Mouse (Mus musculus) central nervous system, embryonic 18 days (tissue): ENCODE data around the gene Zfp2. TPM values are rescaled to one million over a fixed set of nuclear protein-coding genes. Genes with fewer than 3 reads are reported as not detected.

Experiments used
- polyA plus RNA-seq: library from polyadenylated mRNA; depleted of rRNA; stranded (reverse); fragments of >200 nt; gene quantifications from 2 replicates; pipeline ENCODE4 v1.2.3, GENCODE M21; 2012; rRNA removed

Zfp2 gene
- 25.9 and 26.2 TPM in 2 replicates for polyA plus RNA-seq

DNA sequence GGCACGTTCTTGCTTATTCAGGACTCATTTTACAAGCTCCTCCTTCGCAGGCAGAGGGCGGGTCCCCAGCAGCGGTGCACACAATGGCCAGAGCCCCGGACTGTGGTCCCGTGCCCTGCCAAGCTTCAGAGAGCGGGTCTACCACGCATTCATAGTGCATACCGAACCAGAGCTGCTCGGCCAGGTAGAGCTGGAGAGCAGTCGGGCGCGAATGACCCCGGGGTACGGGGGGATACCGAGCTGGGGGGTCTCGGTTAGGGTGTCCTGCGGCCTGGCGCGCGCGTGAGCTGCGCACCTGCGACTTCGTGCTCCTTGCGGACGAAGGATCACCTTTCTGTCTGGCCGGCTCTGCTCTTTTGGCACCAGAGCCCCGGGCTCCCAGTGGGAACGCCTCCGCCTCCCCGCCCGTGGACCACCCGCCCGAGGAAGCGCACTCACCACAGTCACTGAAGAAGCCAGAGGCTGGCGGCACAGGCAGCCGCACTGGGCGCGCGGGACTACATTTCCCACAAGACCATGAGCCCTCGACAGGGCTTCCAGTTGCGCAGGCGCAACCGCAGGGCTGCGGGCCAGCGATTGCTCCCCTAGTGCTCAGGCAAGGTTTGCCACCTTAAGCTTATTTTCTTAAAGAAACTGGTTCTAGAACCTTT is at the start of gene Zfp2:
Gene Zfp2 (minus strand): TSS at position 495 of the 650 bp plus-strand sequence.

DNA sequence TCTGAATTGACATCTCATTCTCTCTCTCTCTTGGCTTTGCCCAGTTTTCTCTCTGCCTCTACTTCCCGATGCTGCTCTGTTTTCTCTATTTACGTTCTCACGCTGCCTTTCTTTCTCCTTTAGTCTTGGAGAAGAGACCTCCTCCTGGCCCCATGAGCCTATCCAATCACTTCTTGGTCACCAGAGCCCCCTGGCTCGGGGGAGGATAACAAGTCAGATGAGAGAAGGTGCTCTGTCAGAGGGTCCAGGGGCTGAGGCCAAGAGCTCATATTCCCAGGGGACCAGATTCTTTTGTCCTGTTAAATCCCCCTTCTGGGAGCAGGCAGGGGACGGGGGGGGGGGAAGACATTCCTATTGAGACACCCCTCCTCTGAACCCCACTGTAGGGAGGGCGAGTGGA is 37.7 kb upstream of the Zfp2 start, which contains the start of gene Prop1:
Gene Prop1 (minus strand): TSS at position 101 of the 400 bp plus-strand sequence.

DNA sequence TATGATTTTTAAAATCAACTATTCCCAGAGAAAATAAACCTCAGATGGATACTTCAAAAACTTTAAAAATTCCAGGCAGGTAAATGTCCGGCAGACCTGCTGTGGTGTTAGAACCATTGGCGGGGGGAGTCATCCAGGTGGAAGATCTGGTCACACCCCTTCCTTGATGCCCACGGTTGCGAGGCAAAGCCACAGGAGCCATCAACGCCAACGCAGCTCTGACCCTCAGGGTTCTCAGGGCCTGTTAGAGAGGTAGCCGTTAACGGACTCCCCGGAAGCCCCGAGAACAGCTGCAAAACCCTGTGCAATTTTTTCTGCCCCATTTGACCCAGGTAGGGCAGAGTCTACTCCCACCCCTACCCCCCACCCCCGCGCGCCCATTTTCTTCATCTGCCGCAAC is 27.5 kb upstream of the Zfp2 start, which contains the start of gene 4933414I15Rik:
Gene 4933414I15Rik (minus strand): TSS at position 260 of the 400 bp plus-strand sequence.

DNA sequence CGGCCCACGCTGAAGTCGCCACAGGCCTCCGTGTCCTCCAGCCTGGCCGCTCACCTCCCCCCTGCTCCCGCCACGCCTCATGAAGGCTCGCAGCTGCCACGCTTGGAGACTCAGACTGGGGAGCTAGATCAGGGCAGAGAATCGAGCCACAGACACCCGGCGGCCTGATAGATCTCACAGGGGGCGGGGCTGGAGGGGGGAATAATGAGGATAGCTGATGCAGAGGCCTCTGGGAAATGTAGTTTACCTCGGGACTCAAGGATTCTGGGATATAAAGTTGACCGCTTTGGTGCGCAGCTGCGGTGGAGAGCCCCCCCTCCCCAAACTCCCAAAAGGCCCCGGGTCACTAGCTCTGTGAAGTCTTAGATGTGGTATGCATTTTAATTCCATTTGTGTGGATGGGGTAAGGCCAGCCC is 15.5 kb upstream of the Zfp2 start, which contains the start of gene Zfp354b:
Gene Zfp354b (minus strand): TSS at position 183 of the 416 bp plus-strand sequence.

DNA sequence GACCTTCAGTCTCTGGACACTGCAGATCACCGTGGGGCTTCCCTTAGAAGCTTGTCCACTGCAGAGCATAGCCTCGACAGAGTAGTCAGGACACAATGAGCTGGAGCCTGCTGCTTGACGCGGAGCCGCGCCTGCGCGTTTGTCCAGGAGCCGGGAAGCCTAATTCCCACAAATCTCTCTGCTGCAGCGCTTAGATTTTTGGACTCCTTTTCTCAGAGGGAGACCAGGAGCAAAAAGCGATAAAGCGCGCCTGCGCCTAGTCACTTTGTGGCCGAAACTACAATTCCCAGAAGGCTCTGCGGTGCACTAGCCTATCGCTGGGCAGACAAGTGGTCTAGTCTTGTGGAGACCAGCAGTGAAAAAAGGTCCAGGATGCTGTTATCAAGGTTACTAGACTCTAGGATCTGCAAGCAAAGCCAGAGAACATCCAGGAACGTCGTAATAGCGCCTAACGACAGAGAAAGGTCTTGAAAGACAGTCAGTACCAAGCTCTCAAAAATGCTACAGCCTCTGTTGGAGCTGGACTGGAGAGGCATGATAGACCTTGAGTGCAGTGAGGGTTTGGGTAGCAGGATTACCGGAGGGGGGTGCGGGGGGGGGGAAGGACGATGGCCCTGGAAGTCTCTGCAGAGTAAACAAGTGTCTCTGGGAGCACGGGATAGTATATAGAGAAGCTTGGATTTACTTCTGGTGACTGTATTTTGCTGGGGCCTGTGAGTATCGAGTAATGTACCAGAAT is 28.4 kb downstream of the Zfp2 start, which contains the start of gene Zfp454:
Gene Zfp454 (minus strand): TSS at position 262 of the 739 bp plus-strand sequence.

DNA sequence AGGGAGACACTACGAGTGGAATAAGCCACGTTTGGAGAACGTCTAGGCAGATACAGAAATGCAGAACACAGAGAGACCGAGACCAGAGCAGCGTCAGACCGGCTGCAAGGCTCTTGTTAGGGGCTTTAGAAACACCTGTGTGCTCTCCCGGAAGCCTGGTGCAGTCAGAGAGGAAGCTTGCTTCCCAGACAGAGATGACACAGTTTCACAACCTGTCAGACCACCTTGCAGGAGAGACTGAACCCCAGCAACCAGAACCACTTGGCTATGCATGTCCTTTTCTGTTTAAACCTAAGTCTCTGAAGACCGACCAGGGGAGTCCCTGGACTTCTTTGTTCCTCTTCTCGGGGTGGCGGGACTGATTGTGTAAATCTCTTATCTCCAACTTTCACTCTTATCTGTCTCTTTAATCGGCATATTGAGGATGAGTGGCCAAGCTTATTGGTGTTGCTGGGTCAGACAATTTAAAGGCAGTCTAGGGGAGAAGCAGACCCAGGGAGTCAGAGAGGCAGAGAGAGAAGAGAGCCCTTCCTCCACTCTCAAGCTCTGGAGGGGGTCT is 65.7 kb downstream of the Zfp2 start, which contains the start of gene Grm6:
Gene Grm6 (plus strand): TSS at position 509 of the 559 bp plus-strand sequence.

Other genes starting within 250 kb of the Zfp2 start
- gene Zfp354c, start 88.4 kb downstream of the Zfp2 start, polyA plus RNA-seq, result 35.9 and 38.0 TPM in 2 replicates
- gene Zfp879, start 74.6 kb downstream of the Zfp2 start, polyA plus RNA-seq, result 2.6 and 2.7 TPM in 2 replicates
- gene Grm6, start 65.5 kb downstream of the Zfp2 start, polyA plus RNA-seq, result 0.03 and 0.05 TPM in 2 replicates
- 8.7 and 9.3 TPM in 2 replicates for gene Zfp454, start 28.5 kb downstream of the Zfp2 start, polyA plus RNA-seq
- 3.4 and 3.8 TPM in 2 replicates for gene Zfp354b, start 15.5 kb upstream of the Zfp2 start, polyA plus RNA-seq
- not detected in 2 replicates for gene 4933414I15Rik, start 27.6 kb upstream of the Zfp2 start, polyA plus RNA-seq
- gene Prop1, start 37.6 kb upstream of the Zfp2 start, polyA plus RNA-seq, result not detected in 2 replicates
- not detected in 2 replicates for gene Olfr1378, start 50.4 kb upstream of the Zfp2 start, polyA plus RNA-seq
- gene Olfr1377, start 65.8 kb upstream of the Zfp2 start, polyA plus RNA-seq, result not detected in 2 replicates
- not detected in 2 replicates for gene Olfr51, start 87.4 kb upstream of the Zfp2 start, polyA plus RNA-seq
- gene Olfr54, start 98.1 kb upstream of the Zfp2 start, polyA plus RNA-seq, result not detected in 2 replicates
- not detected in 2 replicates for gene Olfr1375, start 131.9 kb upstream of the Zfp2 start, polyA plus RNA-seq
- gene Zfp354a, start 143.1 kb upstream of the Zfp2 start, polyA plus RNA-seq, result 12.3 and 16.9 TPM in 2 replicates